Mouse (Mus musculus) hindbrain, embryonic 14.5 days (tissue): ENCODE data around the gene Gpr33. TPM values are rescaled to one million over a fixed set of nuclear protein-coding genes. Genes with fewer than 3 reads are reported as not detected.

Source experiments
- polyA plus RNA-seq: library from polyadenylated mRNA; unstranded; fragments of >200 nt; fragmentation: Nextera tagmentation; extraction: Ambion mirVana; gene quantifications from 2 replicates; pipeline ENCODE4 v1.2.1, GENCODE M21; 2014

Gpr33 gene
- polyA plus RNA-seq, 1 experiment from 2014 or later, result not detected

Other genes starting within 250 kb of the Gpr33 start
- 42.9 and 44.3 TPM in 2 replicates for gene Hectd1, start 198.5 kb downstream of the Gpr33 start, polyA plus RNA-seq
- 8.3 and 9.4 TPM in 2 replicates for gene Heatr5a, start 56.7 kb downstream of the Gpr33 start, polyA plus RNA-seq
- gene Dtd2, start 21.6 kb downstream of the Gpr33 start, polyA plus RNA-seq, result 19.4 and 21.7 TPM in 2 replicates
- 6.1 and 6.3 TPM in 2 replicates for gene Nubpl, start 69.7 kb upstream of the Gpr33 start, polyA plus RNA-seq